Mouse (Mus musculus) thymus, postnatal 14 days (tissue): Measurements from ENCODE around the gene Gnb5.

Experiments used
- DNase-seq: peaks from one replicate; pipeline ENCODE4 v3.0.0; 2021

The Gnb5 gene

GRCm38 (mm10) chr9:75308621-75309020, 2.5 kb downstream of the Gnb5 start:
- DNase-seq = no peak

- DNase-seq = peak; percentile 86
These were observed 5.9 kb downstream of the Gnb5 start for GRCm38 (mm10) chr9:75312008-75312407.

DNA sequence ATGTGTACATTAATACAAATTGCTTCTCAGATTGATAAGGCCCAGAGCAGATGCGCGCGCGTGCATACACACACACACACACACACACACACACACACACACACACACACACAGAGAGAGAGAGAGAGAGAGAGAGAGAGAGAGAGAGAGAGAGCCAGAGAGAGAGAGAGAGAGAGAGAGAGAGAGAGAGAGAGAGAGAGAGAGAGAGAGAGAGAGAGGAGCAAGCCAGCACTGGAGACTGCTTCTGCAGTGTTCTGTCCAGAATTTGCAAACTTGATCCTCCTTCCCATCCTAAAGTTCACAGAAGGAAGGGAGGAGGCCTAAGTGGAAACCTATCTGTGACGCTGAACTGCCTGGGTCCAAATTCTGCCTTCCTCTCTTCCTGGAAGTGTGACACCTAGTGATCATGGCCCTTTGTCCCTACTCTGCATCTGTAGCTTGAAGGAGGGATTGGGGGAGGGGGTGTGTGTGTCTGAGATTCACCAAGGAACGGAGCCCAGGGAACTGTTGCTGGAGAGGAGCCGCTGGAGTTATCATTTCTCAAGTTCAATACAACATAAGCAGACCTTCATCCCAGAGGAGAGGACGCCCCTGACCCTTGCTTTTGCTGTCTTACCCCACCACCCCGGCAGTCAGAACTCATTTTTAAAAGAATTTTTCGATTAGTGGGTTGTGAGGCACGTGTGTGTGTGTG, 7.2 kb downstream of the Gnb5 start:
- peak; percentile 6 for DNase-seq

- peak; percentile 90 for DNase-seq
These were observed 7.9 kb downstream of the Gnb5 start for GRCm38 (mm10) chr9:75313832-75314516.

DNA sequence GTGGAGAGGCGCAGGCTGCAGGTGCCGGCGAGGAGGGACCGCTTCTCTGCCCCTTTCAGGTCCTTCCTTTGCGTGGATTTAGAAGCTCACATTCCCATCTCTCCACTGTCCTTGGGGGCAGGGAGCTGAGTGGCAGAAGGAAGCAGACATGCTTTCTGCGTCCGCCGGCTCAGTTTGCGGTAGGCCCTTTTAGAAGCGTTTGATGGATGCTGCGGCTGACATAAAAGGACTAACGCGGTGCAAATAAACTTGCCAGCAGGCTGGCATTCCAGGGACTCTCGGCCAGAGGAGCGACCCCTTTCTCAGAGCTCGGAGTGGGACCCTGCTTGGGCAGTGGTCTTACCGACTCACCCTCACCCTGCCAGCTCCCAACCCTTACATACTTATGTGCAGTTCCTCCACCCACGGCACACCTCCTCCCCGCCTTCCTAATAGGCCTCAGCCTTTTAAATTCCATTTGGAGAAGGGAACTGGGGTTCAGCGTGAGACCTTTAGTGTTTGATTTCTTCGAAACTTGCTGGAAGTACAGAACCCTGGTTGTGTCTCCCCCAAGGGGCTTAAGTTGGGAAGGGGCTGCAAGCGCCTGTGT, 8.5 kb downstream of the Gnb5 start:
- peak; percentile 12 for DNase-seq

DNA sequence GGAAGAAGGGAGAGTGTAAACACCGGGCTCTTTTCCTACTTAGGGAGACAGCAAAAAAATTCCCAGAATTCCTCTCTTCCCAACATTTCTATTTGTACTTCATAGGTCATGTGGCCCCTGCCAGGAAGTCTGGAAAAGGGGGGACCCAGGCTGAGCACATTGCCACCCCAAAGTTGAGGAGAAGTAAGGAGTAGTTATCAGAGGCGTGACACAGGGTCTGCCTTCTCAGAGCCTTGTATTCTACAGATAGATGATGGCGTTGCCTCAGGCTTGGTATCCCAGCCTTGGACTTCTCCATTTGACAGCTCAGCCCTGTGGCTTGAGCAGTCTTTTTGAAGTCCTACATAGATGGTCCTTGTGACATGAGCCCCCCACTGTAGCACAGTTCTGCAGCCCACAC, 9.2 kb downstream of the Gnb5 start:
- no peak for DNase-seq

DNA sequence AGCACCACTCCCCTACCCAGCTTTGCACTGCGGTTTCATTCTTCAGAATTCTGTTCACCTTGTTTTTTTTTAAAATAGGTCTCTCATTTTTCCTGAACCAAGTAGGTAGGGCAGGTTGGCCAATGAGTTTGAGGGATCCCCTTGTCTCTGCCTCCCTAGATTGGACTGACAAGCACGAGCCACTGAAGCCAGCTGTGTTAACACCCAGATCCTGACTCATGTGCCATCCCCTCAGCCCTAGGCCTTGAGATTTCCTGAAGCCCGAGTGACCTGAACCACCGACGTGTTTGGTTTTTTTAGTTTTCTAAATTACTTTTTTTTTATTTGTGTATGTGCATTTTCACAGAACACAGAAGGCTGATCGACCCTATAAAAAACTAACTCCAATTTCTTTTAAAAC, 10.7 kb downstream of the Gnb5 start:
- DNase-seq = no peak

GRCm38 (mm10) chr9:75318196-75318595, 12.1 kb downstream of the Gnb5 start:
- no peak for DNase-seq

DNA sequence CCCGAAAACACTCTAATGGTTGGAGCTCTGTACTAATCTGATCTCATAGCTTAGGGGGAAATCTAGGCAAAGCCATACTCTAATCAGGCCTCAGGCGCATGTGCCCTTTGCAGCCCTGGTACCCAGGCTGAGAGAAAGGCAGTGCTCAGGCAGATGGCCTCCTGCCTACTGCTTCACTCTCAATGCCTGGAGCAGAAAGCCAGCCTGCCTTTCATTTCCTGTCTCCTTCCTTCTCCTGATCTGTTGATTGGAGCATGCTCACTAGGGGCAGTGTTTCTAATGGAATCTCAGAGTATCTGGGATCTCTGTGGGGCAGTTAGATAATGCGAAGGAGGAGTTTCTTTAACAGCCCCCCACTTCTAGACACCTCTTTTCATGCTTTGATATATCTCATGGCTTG, 13.3 kb downstream of the Gnb5 start:
- DNase-seq = no peak

DNA sequence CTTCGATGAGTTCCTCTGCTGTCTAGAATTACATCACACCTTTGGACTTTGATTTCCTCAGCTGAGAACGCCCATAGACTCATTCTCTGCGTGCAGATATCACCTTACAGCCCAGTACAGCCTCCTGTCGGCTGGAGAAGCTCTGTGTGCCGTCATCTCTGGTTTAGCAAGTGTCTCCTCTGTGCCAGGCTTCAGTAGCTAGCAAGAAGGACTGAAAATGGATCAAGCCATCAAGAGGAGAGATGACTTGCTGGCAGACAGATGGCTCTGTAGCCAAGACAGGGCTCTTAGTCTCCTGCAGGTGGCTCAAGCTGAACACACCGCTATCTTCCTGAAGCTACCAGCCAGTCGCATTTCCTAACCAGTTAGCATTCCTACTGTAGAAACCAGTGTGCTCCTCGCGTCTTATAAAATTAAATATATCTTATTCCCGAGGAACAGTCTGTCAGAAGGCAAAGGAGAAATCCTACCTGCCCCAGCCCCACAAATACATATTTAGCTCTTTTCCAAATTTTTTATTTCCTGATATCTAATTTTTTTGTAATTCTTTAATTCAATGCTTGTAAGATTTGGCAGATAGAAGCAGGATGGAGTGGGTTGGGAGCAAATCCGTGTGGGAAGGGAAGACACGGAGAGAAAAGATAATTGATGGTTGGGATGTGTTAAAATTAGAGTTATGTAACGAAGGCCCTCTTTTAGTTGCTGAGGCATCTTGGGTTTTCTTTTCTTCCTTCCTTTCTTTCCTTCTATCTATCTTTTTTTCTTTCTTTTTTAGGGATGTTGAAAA, 16.2 kb downstream of the Gnb5 start:
- no peak for DNase-seq

- no peak for DNase-seq
These were observed 22.0 kb downstream of the Gnb5 start for GRCm38 (mm10) chr9:75328047-75328446.

GRCm38 (mm10) chr9:75330821-75331220, 24.7 kb downstream of the Gnb5 start:
- no peak for DNase-seq

GRCm38 (mm10) chr9:75334440-75334839, 28.4 kb downstream of the Gnb5 start:
- DNase-seq = no peak

GRCm38 (mm10) chr9:75338016-75338415, 31.9 kb downstream of the Gnb5 start:
- no peak for DNase-seq

DNA sequence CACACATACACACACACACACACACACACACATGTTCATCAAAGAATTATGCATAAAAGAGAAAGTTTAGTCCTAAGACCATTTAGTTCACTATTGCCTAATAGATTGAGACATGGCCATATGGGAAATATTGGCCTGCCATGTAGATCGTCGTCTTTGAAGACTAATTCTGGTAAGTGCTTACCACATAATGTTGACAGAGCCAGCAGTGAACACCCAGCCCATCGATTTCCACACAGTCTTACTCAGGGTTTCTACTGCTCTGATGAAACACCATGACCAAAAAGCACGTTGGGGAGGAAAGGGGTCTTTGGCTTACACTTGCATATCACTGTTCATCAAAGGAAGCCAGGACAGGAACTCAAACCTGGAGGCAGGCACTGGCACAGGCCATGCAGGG, 36.3 kb downstream of the Gnb5 start:
- no peak for DNase-seq

DNA sequence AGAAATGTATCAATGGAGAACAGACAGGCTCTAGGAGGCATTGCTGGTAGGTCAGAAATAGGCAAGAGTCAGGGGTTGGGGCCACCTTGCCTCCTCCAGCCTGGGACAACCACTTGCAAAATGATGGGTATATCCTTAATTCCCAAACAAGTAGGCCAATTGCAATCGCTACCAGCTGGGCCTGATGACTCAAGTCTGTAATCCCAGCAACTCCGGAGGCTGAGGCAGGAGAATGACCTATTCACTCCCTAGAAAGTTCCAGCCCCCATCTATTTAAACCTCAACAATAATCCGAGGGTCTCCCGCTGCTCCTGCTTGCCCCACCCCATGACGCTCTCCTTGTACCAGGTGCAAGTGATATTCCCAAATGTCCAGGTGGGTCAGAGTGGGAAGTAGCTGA, 41.4 kb downstream of the Gnb5 start, which contains the start of gene Bcl2l10:
Gene Bcl2l10, plus strand, starts transcription at position 301 of the 400 bp plus-strand sequence.
- DNase-seq = no peak

DNA sequence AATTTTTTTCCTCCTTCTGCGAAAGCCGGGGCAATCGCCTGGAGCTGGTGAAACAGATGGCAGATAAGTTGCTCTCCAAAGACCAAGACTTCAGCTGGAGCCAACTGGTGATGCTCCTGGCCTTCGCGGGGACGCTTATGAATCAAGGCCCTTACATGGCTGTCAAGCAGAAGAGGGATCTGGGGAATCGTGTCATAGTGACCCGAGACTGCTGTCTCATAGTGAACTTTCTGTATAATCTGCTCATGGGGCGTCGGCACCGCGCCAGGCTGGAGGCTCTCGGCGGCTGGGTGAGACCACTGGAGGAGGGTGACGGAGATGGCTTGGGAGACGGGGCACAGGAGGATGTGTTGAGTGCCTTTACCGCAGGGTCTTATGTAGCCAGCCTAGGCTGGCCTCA, 42.0 kb downstream of the Gnb5 start:
- DNase-seq = no peak

DNA sequence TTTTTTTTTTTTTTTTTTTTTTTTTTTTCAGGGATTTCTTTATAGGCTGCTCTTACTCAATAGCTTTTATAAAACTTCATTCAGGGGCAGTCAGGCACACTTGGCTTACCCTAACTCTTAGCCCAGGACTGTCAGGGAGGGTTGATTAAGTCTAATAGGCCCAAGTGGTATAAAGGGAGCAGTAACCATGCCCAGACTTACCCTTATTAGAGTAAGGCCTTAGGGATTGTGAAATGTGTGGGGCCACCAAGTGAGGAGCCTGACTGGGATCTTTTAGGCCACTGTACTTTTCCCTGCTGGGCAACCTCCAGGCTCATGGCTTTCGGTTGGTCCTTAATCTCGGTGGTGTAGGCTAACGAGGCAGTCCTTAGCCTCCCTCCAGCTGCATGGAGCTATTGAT, 42.6 kb downstream of the Gnb5 start:
- DNase-seq = no peak

- DNase-seq = no peak
These were observed 47.0 kb downstream of the Gnb5 start for GRCm38 (mm10) chr9:75353094-75353493.

DNA sequence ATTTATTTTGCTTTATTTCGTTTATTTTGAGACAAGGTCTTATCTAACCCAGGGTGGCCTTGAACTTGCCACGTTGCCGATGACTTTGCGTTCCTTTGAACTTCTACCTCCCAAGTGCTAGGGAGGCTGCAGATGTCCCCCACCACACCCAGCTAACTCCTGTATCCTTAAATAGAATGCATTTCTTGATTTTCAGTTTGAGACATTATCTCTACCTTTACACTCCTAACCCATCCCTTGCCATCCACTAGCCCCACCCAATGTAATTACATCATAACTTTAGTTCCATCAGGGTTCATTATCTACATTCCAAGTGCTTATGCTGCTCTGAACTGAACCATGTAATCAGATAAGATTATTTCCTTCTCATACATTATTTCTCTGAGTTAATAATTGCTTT, 49.7 kb downstream of the Gnb5 start:
- DNase-seq = no peak

DNA sequence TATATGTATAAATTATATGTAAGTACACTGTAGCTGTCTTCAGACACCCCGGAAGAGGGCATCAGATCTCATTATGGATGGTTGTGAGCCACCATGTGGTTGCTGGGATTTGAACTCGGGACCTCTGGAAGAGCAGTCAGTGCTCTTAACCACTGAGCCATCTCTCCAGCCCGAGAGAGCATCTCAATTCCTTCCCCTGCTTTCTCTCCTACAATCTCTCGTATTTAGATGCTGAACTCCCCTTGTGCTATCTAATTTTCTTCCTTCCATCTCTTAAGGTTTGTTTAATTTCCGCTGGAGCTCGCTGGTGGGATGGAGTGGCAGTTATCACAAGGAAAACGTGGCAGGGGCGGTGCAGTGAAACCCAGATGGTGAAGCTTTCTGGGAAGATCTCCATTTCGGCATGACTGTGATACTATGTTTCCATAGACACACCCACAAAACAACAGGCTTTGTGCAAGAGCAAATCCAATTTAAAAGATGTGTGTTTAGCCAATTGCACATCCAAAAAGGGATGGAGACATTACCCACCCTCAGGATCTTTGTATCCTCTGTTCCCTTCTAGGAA, 51.1 kb downstream of the Gnb5 start:
- no peak for DNase-seq

DNA sequence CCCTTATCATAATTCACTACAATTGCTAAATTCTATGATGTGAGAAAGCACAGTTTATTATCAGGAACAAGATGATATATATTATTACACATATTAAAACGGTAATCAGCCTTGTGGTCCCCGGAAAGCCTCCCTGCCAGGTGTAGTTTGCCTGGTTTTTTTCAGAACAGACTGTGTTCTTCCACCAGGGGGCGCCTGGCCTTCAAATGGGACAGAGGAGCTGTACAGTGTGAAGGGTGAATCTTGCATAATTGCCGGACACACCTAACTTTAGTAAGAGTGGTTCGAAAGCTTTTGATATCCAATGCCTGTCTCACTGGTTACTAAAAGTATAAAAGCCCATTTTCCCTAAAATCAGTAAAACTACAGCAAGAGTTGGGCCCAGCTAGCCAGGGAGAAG, 55.6 kb downstream of the Gnb5 start:
- peak; percentile 82 for DNase-seq

DNA sequence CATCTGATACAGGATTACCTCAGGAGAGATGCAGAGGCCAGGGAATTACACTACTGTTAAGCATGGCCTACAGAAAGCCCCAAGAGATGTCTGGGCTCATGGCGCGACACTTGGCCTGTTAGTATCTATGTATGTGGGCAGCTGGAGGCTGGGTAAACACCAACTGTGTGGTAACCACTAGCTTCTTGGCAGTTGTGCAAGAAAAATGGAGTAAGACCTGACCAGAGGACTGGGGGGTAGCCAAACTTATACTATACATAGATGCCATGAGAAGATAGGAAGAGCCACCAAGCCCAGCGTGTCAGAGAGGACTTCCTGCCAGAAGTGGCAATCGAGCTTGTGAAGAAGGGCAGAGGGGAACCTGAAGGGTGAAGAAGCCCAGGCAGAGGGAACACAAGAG, 56.1 kb downstream of the Gnb5 start:
- no peak for DNase-seq
